Mouse (Mus musculus) small intestine, adult 2 months (tissue): Measurements from ENCODE around the gene Prdm16. TPM values are rescaled to one million over a fixed set of nuclear protein-coding genes. Genes with fewer than 3 reads are reported as not detected.
A peak's percentile ranks its signal among the peaks of the same experiment; 100 is the strongest.

Source experiments
- H3K27ac ChIP-seq: fragments of 200-500 bp; 2 replicates; pipeline ENCODE4 v1.5.1; 2012; ENCODE audit warnings: low read depth, low read length, control low read depth, inconsistent platforms; ENCODE audit not compliant: insufficient read depth
- H3K27me3 ChIP-seq: fragments of 200-500 bp; 2 replicates; pipeline ENCODE4 v1.6.1; 2012; ENCODE audit warnings: mild to moderate bottlenecking, moderate library complexity, low read length, inconsistent platforms; ENCODE audit not compliant: control insufficient read depth, insufficient read depth
- H3K36me3 ChIP-seq: fragments of 200-500 bp; 2 replicates; pipeline ENCODE4 v1.6.1; 2012; ENCODE audit warnings: mild to moderate bottlenecking, low read length, control low read depth, inconsistent platforms; ENCODE audit not compliant: control insufficient read depth, insufficient read depth
- H3K4me1 ChIP-seq: fragments of 200-500 bp; 2 replicates; pipeline ENCODE4 v1.6.1; 2012; ENCODE audit warnings: low read length, inconsistent platforms, mixed read lengths; ENCODE audit not compliant: control insufficient read depth, insufficient read depth, insufficient read length
- H3K4me3 ChIP-seq: fragments of 200-500 bp; 2 replicates; pipeline ENCODE4 v1.5.1; 2012; ENCODE audit warnings: low read depth, mild to moderate bottlenecking, control low read depth, inconsistent platforms, low read length, moderate library complexity
- CTCF ChIP-seq: fragments of 200-500 bp; IDR thresholded peaks from 2 replicates; pipeline ENCODE4 v1.5.1; 2012; ENCODE audit warnings: low read depth, mild to moderate bottlenecking, control low read depth, inconsistent platforms, low read length, moderate library complexity, mixed read lengths; ENCODE audit not compliant: insufficient replicate concordance, insufficient read length; ENCODE audit errors: extremely low read depth
- POLR2A ChIP-seq: fragments of 200-500 bp; IDR thresholded peaks from 2 replicates; pipeline ENCODE4 v1.6.1; 2012; ENCODE audit warnings: low read depth, mild to moderate bottlenecking, control low read depth, inconsistent platforms, low read length, moderate library complexity
- WGBS: fragments of 180-500 bp; shearing (Covaris S2); methylation state at CpG from one replicate; pipeline ENCODE4 v1.1.7; 2018; 5-methylcytosine and 5-hydroxymethylcytosine counted together
- polyA plus RNA-seq: library from polyadenylated mRNA; depleted of rRNA; stranded (reverse); fragments of >200 nt; gene quantifications from 2 replicates; pipeline ENCODE4 v1.2.3, GENCODE M21; 2012; rRNA removed

Gene Prdm16
- polyA plus RNA-seq, 1 experiment = 4.9 TPM

- H3K27ac ChIP-seq = no peak overlapping the region
- 55% methylated on average over 3 of the region's 3 CpGs for WGBS
- peaks cover 9% of the 10 kb centered on the region; the same call in 1 of the 2 replicates for H3K36me3 ChIP-seq
- H3K27me3 ChIP-seq = no peaks in the 10 kb centered on the region
- no peak overlapping the region for H3K4me3 ChIP-seq
- no peak for TF ChIP-seq POLR2A
- peak; percentile 57; the same call in 1 of the 2 replicates for TF ChIP-seq CTCF
- no peaks in the 10 kb centered on the region for H3K4me1 ChIP-seq
Observed at GRCm38 (mm10) chr4:154273000-154273399, 363.7 kb downstream of the Prdm16 start.

DNA sequence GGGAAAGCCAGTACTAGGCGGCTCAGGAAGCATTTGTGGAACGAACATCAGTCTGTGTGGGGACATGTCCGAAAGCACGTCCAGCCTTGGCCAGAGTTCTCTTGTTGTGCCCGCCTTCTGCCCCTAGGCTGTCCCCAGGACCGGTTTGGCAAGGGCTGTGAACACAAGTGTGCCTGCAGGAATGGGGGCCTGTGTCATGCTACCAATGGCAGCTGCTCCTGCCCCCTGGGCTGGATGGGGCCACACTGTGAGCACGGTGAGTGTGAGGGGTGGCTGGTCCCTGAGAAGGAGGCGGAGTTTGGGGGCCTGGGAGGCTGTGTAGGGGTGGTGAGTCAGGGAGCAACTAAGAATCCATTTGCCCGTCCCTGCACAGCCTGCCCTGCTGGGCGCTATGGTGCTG lies 367.2 kb downstream of the Prdm16 start:
- whole genome bisulfite sequencing = 29% methylated on average over 10 of the region's 10 CpGs
- H3K4me1 ChIP-seq = no peaks in the 10 kb centered on the region
- no peaks in the 10 kb centered on the region for H3K36me3 ChIP-seq
- TF ChIP-seq POLR2A (no peak), CTCF (no peak)
- H3K4me3 ChIP-seq = no peak overlapping the region
- H3K27me3 ChIP-seq = no peaks in the 10 kb centered on the region
- no peak overlapping the region for H3K27ac ChIP-seq

- TF ChIP-seq CTCF (no peak), POLR2A (no peak)
- Histone ChIP-seq H3K27me3 (no peaks in the 10 kb centered on the region), H3K4me3 (no peak overlapping the region), H3K27ac (no peak overlapping the region), H3K4me1 (no peaks in the 10 kb centered on the region), H3K36me3 (no peaks in the 10 kb centered on the region)
- WGBS = 81% methylated on average over 6 of the region's 6 CpGs
Observed at GRCm38 (mm10) chr4:154267511-154267910, 369.2 kb downstream of the Prdm16 start.

Other genes with a start within 250 kb of the Prdm16 start
- gene Actrt2, start 31.0 kb upstream of the Prdm16 start, polyA plus RNA-seq = not detected in 2 replicates
- 0.06 TPM in 1 of 2 replicates, not detected in the other for gene Ttc34, start 200.6 kb upstream of the Prdm16 start, polyA plus RNA-seq
- gene Mmel1, start 232.7 kb upstream of the Prdm16 start, polyA plus RNA-seq = 0.06 and 0.10 TPM in 2 replicates